Mouse (Mus musculus): ENCODE measurements at regions not wholly inside any gene's neighbourhood (a gene's known extent, or its start where the extent isn't known, plus 50 kb on each side); places are given as distances from the start of the nearest gene placed in this dataset.

- no peaks in the 10 kb centered on the region for H3K4me1 ChIP-seq
- H3K27ac ChIP-seq: no peak overlapping the region
- H3K9ac ChIP-seq: no peak overlapping the region
- 68% methylated on average over 8 of the region's 8 CpGs for WGBS
- no peaks in the 10 kb centered on the region for H3K36me3 ChIP-seq
- no peak for ATAC-seq (ENCODE audit: low FRiP score, low read depth)
- no peaks in the 10 kb centered on the region for H3K9me3 ChIP-seq
- H3K4me3 ChIP-seq: no peak overlapping the region
- H3K27me3 ChIP-seq (replicated peaks): no peaks in the 10 kb centered on the region
- H3K4me2 ChIP-seq (replicated peaks): no peak overlapping the region
These were observed 207.5 kb upstream of the Klf14 start for GRCm38 (mm10) chr6:31166347-31166746.

GRCm38 (mm10) chr6:31167732-31168131 lies 208.9 kb upstream of the Klf14 start:
- Histone ChIP-seq H3K9me3 (no peaks in the 10 kb centered on the region), H3K4me2 (replicated peaks) (no peak overlapping the region), H3K36me3 (no peaks in the 10 kb centered on the region), H3K27ac (no peak overlapping the region), H3K27me3 (replicated peaks) (no peaks in the 10 kb centered on the region), H3K4me1 (no peaks in the 10 kb centered on the region), H3K9ac (no peak overlapping the region), H3K4me3 (no peak overlapping the region)
- WGBS: 87% methylated on average over 5 of the region's 5 CpGs
- no peak for ATAC-seq (ENCODE audit: low FRiP score, low read depth)

- H3K9ac ChIP-seq: no peak overlapping the region
- H3K4me3 ChIP-seq: no peak overlapping the region
- H3K9me3 ChIP-seq: no peaks in the 10 kb centered on the region
- H3K27me3 ChIP-seq (replicated peaks): no peaks in the 10 kb centered on the region
- H3K4me2 ChIP-seq (replicated peaks): no peak overlapping the region
- no peaks in the 10 kb centered on the region for H3K4me1 ChIP-seq
- no peak for ATAC-seq (ENCODE audit: low FRiP score, low read depth)
- no peaks in the 10 kb centered on the region for H3K36me3 ChIP-seq
- no peak overlapping the region for H3K27ac ChIP-seq
- 84% methylated on average over 3 of the region's 3 CpGs for WGBS
These were observed 209.9 kb upstream of the Klf14 start for GRCm38 (mm10) chr6:31168730-31169129.

GRCm38 (mm10) chr6:31169343-31169742 lies 210.5 kb upstream of the Klf14 start:
- WGBS: 87% methylated on average over 9 of the region's 9 CpGs
- no peaks in the 10 kb centered on the region for H3K27me3 ChIP-seq (replicated peaks)
- H3K4me1 ChIP-seq: no peaks in the 10 kb centered on the region
- H3K27ac ChIP-seq: no peak overlapping the region
- no peaks in the 10 kb centered on the region for H3K36me3 ChIP-seq
- no peak overlapping the region for H3K4me3 ChIP-seq
- H3K9me3 ChIP-seq: no peaks in the 10 kb centered on the region
- H3K9ac ChIP-seq: no peak overlapping the region
- no peak for ATAC-seq (ENCODE audit: low FRiP score, low read depth)
- no peak overlapping the region for H3K4me2 ChIP-seq (replicated peaks)

- no peak for ATAC-seq (ENCODE audit: low FRiP score, low read depth)
These were observed 211.2 kb upstream of the Klf14 start for GRCm38 (mm10) chr6:31169868-31170600.

GRCm38 (mm10) chr6:31171831-31172569 lies 213.1 kb upstream of the Klf14 start:
- Histone ChIP-seq H3K27me3 (replicated peaks) (no peaks in the 10 kb centered on the region), H3K4me2 (replicated peaks) (no peak overlapping the region), H3K9me3 (no peaks in the 10 kb centered on the region), H3K27ac (no peak overlapping the region), H3K9ac (no peak overlapping the region), H3K4me3 (no peak overlapping the region), H3K4me1 (no peaks in the 10 kb centered on the region), H3K36me3 (no peaks in the 10 kb centered on the region)
- ATAC-seq (ENCODE audit: low FRiP score, low read depth): no peak
- 91% methylated on average over 10 of the region's 10 CpGs for WGBS

More at GRCm38 (mm10) chr6:31169868-31170600, 211.2 kb upstream of the Klf14 start:
- H3K27ac ChIP-seq: no peak overlapping the region
- no peak overlapping the region for H3K4me2 ChIP-seq (replicated peaks)
- H3K9me3 ChIP-seq: no peaks in the 10 kb centered on the region
- 60% methylated on average over 9 of the region's 9 CpGs for WGBS
- H3K36me3 ChIP-seq: no peaks in the 10 kb centered on the region
- H3K9ac ChIP-seq: no peak overlapping the region
- no peaks in the 10 kb centered on the region for H3K27me3 ChIP-seq (replicated peaks)
- H3K4me1 ChIP-seq: no peaks in the 10 kb centered on the region
- no peak overlapping the region for H3K4me3 ChIP-seq

- Histone ChIP-seq H3K4me3 (no peak overlapping the region), H3K4me1 (no peaks in the 10 kb centered on the region), H3K9ac (no peak overlapping the region), H3K27me3 (replicated peaks) (0 out of 2 replicates have a peak, but pooled peaks cover 2% of the 10 kb centered on the region), H3K4me2 (replicated peaks) (no peak overlapping the region), H3K9me3 (no peaks in the 10 kb centered on the region), H3K27ac (no peak overlapping the region), H3K36me3 (no peaks in the 10 kb centered on the region)
- 79% methylated on average over 6 of the region's 6 CpGs for WGBS
- ATAC-seq (ENCODE audit: low FRiP score, low read depth): no peak
These were observed 216.9 kb upstream of the Klf14 start for GRCm38 (mm10) chr6:31175769-31176168.

- no peak overlapping the region for H3K9ac ChIP-seq
- WGBS: 84% methylated on average over 8 of the region's 8 CpGs
- H3K4me1 ChIP-seq: no peaks in the 10 kb centered on the region
- no peaks in the 10 kb centered on the region for H3K9me3 ChIP-seq
- H3K36me3 ChIP-seq: no peaks in the 10 kb centered on the region
- no peak for ATAC-seq (ENCODE audit: low FRiP score, low read depth)
- 0 out of 2 replicates have a peak, but pooled peaks cover 2% of the 10 kb centered on the region for H3K27me3 ChIP-seq (replicated peaks)
- H3K4me2 ChIP-seq (replicated peaks): no peak overlapping the region
- no peak overlapping the region for H3K4me3 ChIP-seq
- no peak overlapping the region for H3K27ac ChIP-seq
These were observed 217.5 kb upstream of the Klf14 start for GRCm38 (mm10) chr6:31176368-31176767.

GRCm38 (mm10) chr6:31176831-31177230 lies 218.0 kb upstream of the Klf14 start:
- Histone ChIP-seq H3K27me3 (replicated peaks) (0 out of 2 replicates have a peak, but pooled peaks cover 2% of the 10 kb centered on the region), H3K4me3 (no peak overlapping the region), H3K36me3 (no peaks in the 10 kb centered on the region), H3K4me1 (no peaks in the 10 kb centered on the region), H3K27ac (no peak overlapping the region), H3K9me3 (no peaks in the 10 kb centered on the region), H3K9ac (no peak overlapping the region), H3K4me2 (replicated peaks) (no peak overlapping the region)
- 85% methylated on average over 1 of the region's 1 CpGs for WGBS
- no peak for ATAC-seq (ENCODE audit: low FRiP score, low read depth)

- 88% methylated on average over 8 of the region's 8 CpGs for WGBS
- Histone ChIP-seq H3K4me2 (replicated peaks) (no peak overlapping the region), H3K27me3 (replicated peaks) (0 out of 2 replicates have a peak, but pooled peaks cover 2% of the 10 kb centered on the region), H3K4me3 (no peak overlapping the region), H3K36me3 (no peaks in the 10 kb centered on the region), H3K9me3 (no peaks in the 10 kb centered on the region), H3K9ac (no peak overlapping the region), H3K4me1 (no peaks in the 10 kb centered on the region), H3K27ac (no peak overlapping the region)
- no peak for ATAC-seq (ENCODE audit: low FRiP score, low read depth)
These were observed 219.5 kb upstream of the Klf14 start for GRCm38 (mm10) chr6:31178201-31178880.

- H3K27me3 ChIP-seq (replicated peaks): 0 out of 2 replicates have a peak, but pooled peaks cover 2% of the 10 kb centered on the region
- no peak for ATAC-seq (ENCODE audit: low FRiP score, low read depth)
- no peak overlapping the region for H3K4me2 ChIP-seq (replicated peaks)
- no peak overlapping the region for H3K9ac ChIP-seq
- H3K36me3 ChIP-seq: no peaks in the 10 kb centered on the region
- no peak overlapping the region for H3K4me3 ChIP-seq
- H3K4me1 ChIP-seq: no peaks in the 10 kb centered on the region
- H3K9me3 ChIP-seq: no peaks in the 10 kb centered on the region
- WGBS: 78% methylated on average over 6 of the region's 6 CpGs
- H3K27ac ChIP-seq: no peak overlapping the region
These were observed 216.3 kb upstream of the Mkln1 start for GRCm38 (mm10) chr6:31182284-31182683.

GRCm38 (mm10) chr6:31183127-31183526 lies 215.4 kb upstream of the Mkln1 start:
- H3K27ac ChIP-seq: no peak overlapping the region
- no peaks in the 10 kb centered on the region for H3K9me3 ChIP-seq
- 0 out of 2 replicates have a peak, but pooled peaks cover 2% of the 10 kb centered on the region for H3K27me3 ChIP-seq (replicated peaks)
- WGBS: 17% methylated on average over 5 of the region's 5 CpGs
- H3K4me1 ChIP-seq: no peaks in the 10 kb centered on the region
- ATAC-seq (ENCODE audit: low FRiP score, low read depth): no peak
- no peak overlapping the region for H3K4me2 ChIP-seq (replicated peaks)
- no peak overlapping the region for H3K9ac ChIP-seq
- no peaks in the 10 kb centered on the region for H3K36me3 ChIP-seq
- H3K4me3 ChIP-seq: no peak overlapping the region

Data from neural tube, embryonic 12.5 days (tissue).